Mouse (Mus musculus): Measurements from ENCODE around the gene Auh. TPM values are rescaled to one million over a fixed set of nuclear protein-coding genes. Genes with fewer than 3 reads are reported as not detected.

Gene Auh
- total RNA-seq, 2 experiments from 2014 or later: 35.1 to 41.4 TPM

GRCm38 (mm10) chr13:52880386-52880785 is 49.1 kb downstream of the Auh start:
- no peak for ATAC-seq (ENCODE audit: poor library complexity, severe bottlenecking)

GRCm38 (mm10) chr13:52879918-52880317 is 49.6 kb downstream of the Auh start:
- ATAC-seq (ENCODE audit: poor library complexity, severe bottlenecking): no peak

- no peak for ATAC-seq (ENCODE audit: poor library complexity, severe bottlenecking)
These were observed 50.2 kb downstream of the Auh start for GRCm38 (mm10) chr13:52879291-52879690.

- ATAC-seq (ENCODE audit: poor library complexity, severe bottlenecking): no peak
These were observed 50.7 kb downstream of the Auh start for GRCm38 (mm10) chr13:52878823-52879222.

- ATAC-seq (ENCODE audit: poor library complexity, severe bottlenecking): no peak
These were observed 53.7 kb downstream of the Auh start for GRCm38 (mm10) chr13:52875541-52876325.

- ATAC-seq (ENCODE audit: poor library complexity, severe bottlenecking): no peak
These were observed 54.4 kb downstream of the Auh start for GRCm38 (mm10) chr13:52875089-52875488.

- no peak for ATAC-seq (ENCODE audit: poor library complexity, severe bottlenecking)
These were observed 55.1 kb downstream of the Auh start for GRCm38 (mm10) chr13:52874338-52874737.

GRCm38 (mm10) chr13:52873923-52874322 is 55.6 kb downstream of the Auh start:
- 0 out of 2 replicates have a peak, but pooled peaks have one; percentile 12 for ATAC-seq (ENCODE audit: poor library complexity, severe bottlenecking)

- no peak for ATAC-seq (ENCODE audit: poor library complexity, severe bottlenecking)
These were observed 63.3 kb downstream of the Auh start for GRCm38 (mm10) chr13:52866005-52866792.

- no peak for ATAC-seq (ENCODE audit: poor library complexity, severe bottlenecking)
These were observed 66.0 kb downstream of the Auh start for GRCm38 (mm10) chr13:52863436-52863835.

GRCm38 (mm10) chr13:52860006-52860685 is 69.3 kb downstream of the Auh start:
- ATAC-seq (ENCODE audit: poor library complexity, severe bottlenecking): no peak

- no peak for ATAC-seq (ENCODE audit: poor library complexity, severe bottlenecking)
These were observed 70.2 kb downstream of the Auh start for GRCm38 (mm10) chr13:52859065-52859820.

GRCm38 (mm10) chr13:52858373-52858772 is 71.1 kb downstream of the Auh start:
- ATAC-seq (ENCODE audit: poor library complexity, severe bottlenecking): no peak

GRCm38 (mm10) chr13:52857781-52858180 is 71.7 kb downstream of the Auh start:
- ATAC-seq (ENCODE audit: poor library complexity, severe bottlenecking): no peak

- ATAC-seq (ENCODE audit: poor library complexity, severe bottlenecking): no peak
These were observed 75.9 kb downstream of the Auh start for GRCm38 (mm10) chr13:52853536-52853935.

GRCm38 (mm10) chr13:52851886-52852285 is 77.6 kb downstream of the Auh start:
- ATAC-seq (ENCODE audit: poor library complexity, severe bottlenecking): no peak

GRCm38 (mm10) chr13:52850024-52850723 is 79.3 kb downstream of the Auh start:
- no peak for ATAC-seq (ENCODE audit: poor library complexity, severe bottlenecking)

GRCm38 (mm10) chr13:52849394-52849801 is 80.1 kb downstream of the Auh start:
- peak; percentile 45 for ATAC-seq (ENCODE audit: poor library complexity, severe bottlenecking)

GRCm38 (mm10) chr13:52847481-52847880 is 82.0 kb downstream of the Auh start:
- no peak for ATAC-seq (ENCODE audit: poor library complexity, severe bottlenecking)

GRCm38 (mm10) chr13:52847071-52847470 is 82.4 kb downstream of the Auh start:
- ATAC-seq (ENCODE audit: poor library complexity, severe bottlenecking): no peak
